ENCODE assay signal across 20 mouse cellular contexts in the genomic region with DNA sequence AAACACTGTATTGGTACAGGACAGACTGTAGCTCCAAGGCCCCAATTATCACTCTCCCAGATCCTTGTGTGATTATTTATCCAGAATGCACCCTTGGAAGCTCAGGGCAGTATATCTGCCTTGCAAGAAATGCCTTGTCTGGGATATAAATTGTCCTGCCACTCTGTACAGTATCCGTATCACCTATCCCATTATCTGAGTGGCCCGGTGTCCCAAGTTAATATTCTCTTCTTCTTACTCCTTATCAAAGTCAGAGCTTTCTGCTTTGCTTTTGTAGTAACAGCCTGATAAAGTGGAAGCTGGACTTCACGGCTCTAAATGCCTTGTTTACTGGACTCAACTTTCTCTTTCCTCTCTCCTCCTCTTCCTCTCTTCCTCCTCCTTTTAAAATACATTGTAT. TPM values are rescaled to one million over a fixed set of nuclear protein-coding genes. Genes with fewer than 3 reads are reported as not detected.
DNase-seq lines count a peak whose midpoint lies in the region; ATAC-seq and TF ChIP-seq lines count a peak whose summit lies in the region.
"Had no signal": no experiment of that assay in that cellular context is flagged by ENCODE, and none has a peak within 500 bp of the region (broad histone marks: within the 10 kb centered on the region; RNA-seq: fewer than 3 reads in every experiment).

No protein-coding gene starts in this region.

- 21% methylated on average over 3 of the region's 3 CpGs for WGBS in heart, embryonic 14.5 days
- WGBS in liver, postnatal 0 days (ENCODE audit: insufficient replicate concordance): 31% methylated on average over 3 of the region's 3 CpGs
- WGBS in kidney, embryonic 15.5 days: 64% methylated on average over 3 of the region's 3 CpGs

- H3K9ac ChIP-seq in heart, embryonic 14.5 days (ENCODE audit: low read length): no peak overlapping the region
- H3K9ac ChIP-seq in liver, postnatal 0 days (replicated peaks): peak overlapping the region; percentile 56
- H3K9ac ChIP-seq in kidney, embryonic 15.5 days: no peak overlapping the region
- H3K9ac ChIP-seq: embryonic facial prominence, embryonic 13.5 days; hindbrain, embryonic 14.5 days; midbrain, embryonic 15.5 days; neural tube, embryonic 15.5 days had no signal

- DNase-seq in heart, adult 8-10 months (ENCODE audit: low spot score): no peak
- peak; percentile 42 for DNase-seq in c-Kit-negative CD71-positive TER-119-positive erythroid progenitor cells, embryonic 14.5 days (ENCODE audit: low read depth, low spot score)
- DNase-seq in liver: peak; percentile 45
- no peak for DNase-seq in liver, postnatal 0 days
- no peak for DNase-seq in layer of hippocampus, postnatal 25 days (ENCODE audit: extremely low spot score in 1 of 2, low spot score in 1 of 2)
- DNase-seq: adrenal gland, adult 8-10 months; cerebellum, adult 11 months; cerebellum, postnatal 10 days; kidney, adult 9 months; kidney, postnatal 4 days; right cerebral cortex, postnatal 25 days; thymus, adult 2 months had no signal

- H3K9me3 ChIP-seq in heart, embryonic 14.5 days (ENCODE audit: control insufficient read depth, low read length): no peaks in the 10 kb centered on the region
- no peaks in the 10 kb centered on the region for H3K9me3 ChIP-seq in liver, postnatal 0 days (ENCODE audit: low read length)
- H3K9me3 ChIP-seq in kidney, embryonic 15.5 days (replicated peaks): no peaks in the 10 kb centered on the region
- H3K9me3 ChIP-seq: embryonic facial prominence, embryonic 13.5 days; forebrain, embryonic 10.5 days; midbrain, embryonic 15.5 days; neural tube, embryonic 15.5 days had no signal

- no peak for TF ChIP-seq EP300 in liver, postnatal 0 days (IDR thresholded peaks at IDR 0.05; ENCODE audit: low read depth)

- H3K4me1 ChIP-seq in heart, embryonic 14.5 days (ENCODE audit: control insufficient read depth in 2 of 2, insufficient read depth in 2 of 2, low read length in 2 of 2): peaks cover 3 to 12% of the 10 kb centered on the region in 2 experiments; a peak in 3 of 4 replicates
- H3K4me1 ChIP-seq in liver, postnatal 0 days (ENCODE audit: insufficient read depth): peaks cover 16% of the 10 kb centered on the region
- no peaks in the 10 kb centered on the region for H3K4me1 ChIP-seq in kidney, embryonic 15.5 days
- H3K4me1 ChIP-seq: embryonic facial prominence, embryonic 13.5 days; forebrain, embryonic 10.5 days; midbrain, embryonic 15.5 days; neural tube, embryonic 15.5 days had no signal

- H3K36me3 ChIP-seq in heart, embryonic 14.5 days (ENCODE audit: control insufficient read depth, insufficient read depth, low read length): no peaks in the 10 kb centered on the region
- no peaks in the 10 kb centered on the region for H3K36me3 ChIP-seq in liver, postnatal 0 days (replicated peaks; ENCODE audit: insufficient read depth, low read length)
- no peaks in the 10 kb centered on the region for H3K36me3 ChIP-seq in kidney, embryonic 15.5 days
- H3K36me3 ChIP-seq: embryonic facial prominence, embryonic 13.5 days; forebrain, embryonic 10.5 days; midbrain, embryonic 15.5 days; neural tube, embryonic 15.5 days had no signal

- no peak overlapping the region for H3K4me3 ChIP-seq in heart, embryonic 14.5 days (ENCODE audit: control insufficient read depth in 1 of 2, insufficient read depth in 1 of 2, low read depth in 1 of 2, low read length in 2 of 2)
- H3K4me3 ChIP-seq in liver, postnatal 0 days (ENCODE audit: low read depth, low read length): peak overlapping the region; percentile 24; the same call in 1 of the 2 replicates
- H3K4me3 ChIP-seq in kidney, embryonic 15.5 days (replicated peaks): no peak overlapping the region
- H3K4me3 ChIP-seq: embryonic facial prominence, embryonic 13.5 days; forebrain, embryonic 10.5 days; midbrain, embryonic 15.5 days; neural tube, embryonic 15.5 days had no signal

- peak overlapping the region; percentile 45; the same call in 1 of the 2 replicates for H3K4me2 ChIP-seq in heart, embryonic 14.5 days (ENCODE audit: low read length)
- peak overlapping the region; percentile 64 for H3K4me2 ChIP-seq in liver, postnatal 0 days (ENCODE audit: low read depth, low read length)
- no peak overlapping the region for H3K4me2 ChIP-seq in kidney, embryonic 15.5 days
- H3K4me2 ChIP-seq: embryonic facial prominence, embryonic 13.5 days; hindbrain, embryonic 14.5 days; midbrain, embryonic 15.5 days; neural tube, embryonic 15.5 days had no signal

- H3K27me3 ChIP-seq in heart, embryonic 14.5 days (ENCODE audit: control insufficient read depth, insufficient read depth, low read length): no peaks in the 10 kb centered on the region
- H3K27me3 ChIP-seq in liver, postnatal 0 days (ENCODE audit: insufficient read depth, low read length): no peaks in the 10 kb centered on the region
- H3K27me3 ChIP-seq in kidney, embryonic 15.5 days: peaks cover 30% of the 10 kb centered on the region
- H3K27me3 ChIP-seq: CH12.LX; embryonic facial prominence, embryonic 13.5 days; midbrain, embryonic 15.5 days; neural tube, embryonic 15.5 days had no signal

- H3K27ac ChIP-seq in heart, embryonic 14.5 days (replicated peaks in 1 of 2; ENCODE audit: control insufficient read depth in 1 of 2, insufficient read depth in 1 of 2, low read depth in 2 of 2, low read length in 2 of 2): no peak overlapping the region
- peak overlapping the region; percentile 96 for H3K27ac ChIP-seq in liver, postnatal 0 days (ENCODE audit: low read depth)
- no peak overlapping the region for H3K27ac ChIP-seq in kidney, embryonic 15.5 days
- H3K27ac ChIP-seq: embryonic facial prominence, embryonic 13.5 days; forebrain, embryonic 10.5 days; hindbrain, embryonic 14.5 days; midbrain, embryonic 15.5 days; neural tube, embryonic 15.5 days had no signal

- no peak for TF ChIP-seq CTCF in liver, postnatal 0 days (IDR thresholded peaks at IDR 0.05; ENCODE audit: low read depth)

- no peak for ATAC-seq in heart, embryonic 14.5 days (ENCODE audit: insufficient number of reproducible peaks, insufficient read depth, low FRiP score, low read depth)
- ATAC-seq in liver, postnatal 0 days: no peak; the same call in 1 of the 2 replicates
- ATAC-seq in kidney, embryonic 15.5 days (replicated peaks; ENCODE audit: low FRiP score): no peak
- ATAC-seq: midbrain, embryonic 15.5 days had no signal

RNA-seq across cellular contexts. Expression of gene Ccnj, which starts 18.3 kb away (rescaled TPM):
- 5.4 and 5.7 TPM in 2 replicates for polyA plus RNA-seq in heart, embryonic 14.5 days (2014; fragmentation: Nextera tagmentation; extraction: Ambion mirVana)
- 1 to 10 TPM; 3.9 to 4.6 (median 4.0) TPM for total RNA-seq in heart, adult 8-10 months (2022)
- polyA plus RNA-seq in liver, postnatal 0 days (2015; fragmentation: Nextera tagmentation; extraction: Ambion mirVana): 2.5 and 2.9 TPM in 2 replicates
- 1 to 10 TPM; 8.4 TPM for total RNA-seq in layer of hippocampus, postnatal 25 days (2021)
- 15.5 and 16.3 TPM in 2 replicates for polyA plus RNA-seq in kidney, embryonic 15.5 days (2015; fragmentation: Nextera tagmentation; extraction: Ambion mirVana)

Comparison
In these comparisons a context has a peak if more than half of its experiments do, and no peak if none do; other contexts are left out.
1. DNase-seq: peak in c-Kit-negative CD71-positive TER-119-positive erythroid progenitor cells, embryonic 14.5 days (single experiment) and liver (single experiment); none in heart, adult 8-10 months (single experiment), liver, postnatal 0 days (single experiment) and layer of hippocampus, postnatal 25 days (0 of 2).